Comparison of ENCODE assay signal across 9 mouse cellular contexts in genomic region chr1:88639432-88640281, GRCm38 (mm10).
DNase-seq lines count a peak whose midpoint lies in the region; ATAC-seq and TF ChIP-seq lines count a peak whose summit lies in the region.
"Had no signal": no experiment of that assay in that cellular context is flagged by ENCODE, and none has a peak within 500 bp of the region (broad histone marks: within the 10 kb centered on the region; RNA-seq: fewer than 3 reads in every experiment).

No protein-coding gene starts in this region.

- H3K36me3 ChIP-seq in heart, postnatal 0 days (replicated peaks; ENCODE audit: control insufficient read depth, insufficient read depth, low read length), result no peaks in the 10 kb centered on the region
- H3K36me3 ChIP-seq: hindbrain, embryonic 15.5 days had no signal

- WGBS in heart, postnatal 0 days, result 17% methylated on average over 10 of the region's 10 CpGs
- WGBS in cerebellum, adult 2 months, result 53% methylated on average over 10 of the region's 10 CpGs

- no peak overlapping the region for H3K27ac ChIP-seq in heart, postnatal 0 days (ENCODE audit: low read depth)
- no peak overlapping the region for H3K27ac ChIP-seq in cerebellum, adult 2 months (ENCODE audit: insufficient read depth, low read length)
- H3K27ac ChIP-seq: hindbrain, embryonic 15.5 days had no signal

- intact Hi-C loops in heart, postnatal 10 days (cut with DNase I), result no loop called here

- ATAC-seq in heart, postnatal 0 days (ENCODE audit: insufficient read depth, low read depth), result peak; percentile 42; the same call in 1 of the 2 replicates
- 0 out of 2 replicates have a peak, but pooled peaks have one; percentile 27 for ATAC-seq in monocyte, adult 5-6 weeks (replicated peaks; ENCODE audit: insufficient number of reproducible peaks, low FRiP score, low TSS enrichment, poor library complexity, severe bottlenecking)

- no peak for TF ChIP-seq POLR2A in cerebellum, adult 2 months (IDR thresholded peaks at IDR 0.05; ENCODE audit: borderline replicate concordance, insufficient read depth, low read length)

- H3K4me1 ChIP-seq in heart, postnatal 0 days (ENCODE audit: control insufficient read depth, insufficient read depth), result peaks cover 20% of the 10 kb centered on the region
- H3K4me1 ChIP-seq in cerebellum, adult 2 months (ENCODE audit: control insufficient read depth, insufficient read depth, low read length), result no peaks in the 10 kb centered on the region

- H3K9ac ChIP-seq in heart, postnatal 0 days (replicated peaks; ENCODE audit: low read depth, low read length), result no peak overlapping the region
- H3K9ac ChIP-seq: hindbrain, embryonic 15.5 days had no signal

- H3K4me3 ChIP-seq in heart, postnatal 0 days (ENCODE audit: low read depth, low read length), result no peak overlapping the region
- no peak overlapping the region for H3K4me3 ChIP-seq in cerebellum, adult 2 months (replicated peaks; ENCODE audit: insufficient read depth, low read depth, low read length)
- H3K4me3 ChIP-seq: hindbrain, embryonic 15.5 days had no signal

- no peak for TF ChIP-seq CTCF in heart, postnatal 0 days (IDR thresholded peaks at IDR 0.05; ENCODE audit: low read depth)
- no peak for TF ChIP-seq CTCF in cerebellum, adult 2 months (IDR thresholded peaks at IDR 0.05; ENCODE audit: borderline replicate concordance, insufficient read depth, low read depth, low read length)

- no peak for DNase-seq in heart, postnatal 0 days (ENCODE audit: low spot score)
- DNase-seq in heart, postnatal 10 days, result no peak
- DNase-seq in adrenal gland, postnatal 14 days, result peak; percentile 53
- peak; percentile 16 for DNase-seq in kidney, adult 18-20 months
- no peak for DNase-seq in cerebellum, adult 2 months
- no peak for DNase-seq in spleen, adult 12 weeks (ENCODE audit: low spot score)
- no peak for DNase-seq in thymus, postnatal 36 days

- H3K9me3 ChIP-seq in heart, postnatal 0 days (replicated peaks; ENCODE audit: control insufficient read depth, low read length), result no peaks in the 10 kb centered on the region
- H3K9me3 ChIP-seq: hindbrain, embryonic 15.5 days had no signal

- TF ChIP-seq EP300 in heart, postnatal 0 days (IDR thresholded peaks at IDR 0.05; ENCODE audit: low read depth), result no peak

- no peak overlapping the region for H3K4me2 ChIP-seq in heart, postnatal 0 days (ENCODE audit: low read depth, low read length)
- H3K4me2 ChIP-seq: hindbrain, embryonic 15.5 days had no signal

- H3K27me3 ChIP-seq in heart, postnatal 0 days (ENCODE audit: control insufficient read depth, insufficient read depth, low read length), result no peaks in the 10 kb centered on the region
- H3K27me3 ChIP-seq in cerebellum, adult 2 months (ENCODE audit: control insufficient read depth, insufficient read depth, low read length), result no peaks in the 10 kb centered on the region; the same call in 1 of the 2 replicates
- H3K27me3 ChIP-seq: hindbrain, embryonic 15.5 days had no signal

Comparison
In these comparisons a context has a peak if more than half of its experiments do, and no peak if none do; other contexts are left out.
1. DNase-seq: peak in adrenal gland, postnatal 14 days (single experiment) and kidney, adult 18-20 months (single experiment); none in heart, postnatal 0 days (single experiment), heart, postnatal 10 days (0 of 2), cerebellum, adult 2 months (0 of 2), spleen, adult 12 weeks (single experiment) and thymus, postnatal 36 days (0 of 2).